Mouse (Mus musculus) ES-E14 (cell line): ENCODE measurements at regions not wholly inside any gene's neighbourhood (a gene's known extent, or its start where the extent isn't known, plus 50 kb on each side); places are given as distances from the start of the nearest gene placed in this dataset.

Source experiments
- CHD2 ChIP-seq: IDR thresholded peaks from 2 replicates; pipeline ENCODE4 v1.6.1; 2014; ENCODE audit warnings: mild to moderate bottlenecking, low read depth, low read length, inconsistent platforms
- MAFK ChIP-seq: IDR thresholded peaks from 2 replicates; pipeline ENCODE4 v1.6.1; 2014; ENCODE audit warnings: mild to moderate bottlenecking, low read depth, low read length, inconsistent platforms; ENCODE audit not compliant: insufficient read depth

GRCm38 (mm10) chr3:41276096-41276495 lies 193.2 kb upstream of the Pgrmc2 start:
- no peak for TF ChIP-seq CHD2
- TF ChIP-seq MAFK: no peak
